Mouse (Mus musculus): ENCODE results near the gene Dido1. TPM values are rescaled to one million over a fixed set of nuclear protein-coding genes. Genes with fewer than 3 reads are reported as not detected.

Dido1 gene
- total and polyA plus RNA-seq, 2 experiments from 2014 or later = 12.2 to 28.3 TPM

DNA sequence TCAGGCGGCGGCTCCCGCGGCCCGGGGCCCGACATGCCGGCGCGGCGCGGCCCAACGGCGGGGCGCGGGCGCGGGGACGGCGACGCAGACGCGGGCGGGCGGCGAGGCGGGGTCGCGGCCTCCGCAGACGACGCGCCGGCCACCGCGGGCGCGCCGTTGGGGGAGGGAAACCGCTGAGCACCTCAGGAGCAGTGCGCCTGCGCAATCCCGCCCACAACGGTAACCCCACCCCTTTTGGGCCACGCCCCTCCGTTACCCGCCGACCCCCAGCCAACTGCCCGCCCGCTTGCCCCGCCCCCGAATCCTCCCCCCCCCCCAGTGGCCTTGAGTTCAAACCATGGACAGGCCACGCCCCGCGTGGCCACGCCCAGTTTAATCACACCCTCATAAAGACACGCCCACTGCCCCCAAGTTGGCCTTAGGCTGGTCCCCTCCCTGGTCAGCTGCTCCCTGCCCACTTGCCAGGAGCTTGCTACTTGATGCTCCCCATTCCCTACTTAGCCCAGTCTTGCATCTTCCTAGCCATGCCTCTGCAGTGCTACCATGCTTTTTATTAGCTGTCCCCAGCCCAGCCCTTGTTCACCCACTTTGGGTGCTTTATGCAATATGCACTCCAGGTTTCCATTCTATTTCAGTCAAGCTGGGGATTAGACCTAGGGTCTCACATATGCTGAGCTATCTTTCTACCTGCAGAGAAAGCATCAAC, 67.1 kb downstream of the Dido1 start, which contains the start of gene Tcfl5:
Gene Tcfl5 (minus strand): TSS at position 154 of the 706 bp plus-strand sequence.
- Histone ChIP-seq H3K4me2 (ENCODE audit: low read depth, low read length) (peak within 1 kb of the TSS; percentile 40), H3K27ac (ENCODE audit: low read depth) (no peak within 1 kb of the TSS), H3K9me3 (replicated peaks; ENCODE audit: control insufficient read depth, low read length) (peaks cover 17% of the 10 kb centered on the region), H3K4me1 (ENCODE audit: control insufficient read depth, insufficient read depth) (no peaks in the 10 kb centered on the region), H3K36me3 (replicated peaks; ENCODE audit: control insufficient read depth, insufficient read depth, low read length) (no peaks in the 10 kb centered on the region), H3K27me3 (ENCODE audit: control insufficient read depth, insufficient read depth, low read length) (peaks cover 56% of the 10 kb centered on the region), H3K9ac (replicated peaks; ENCODE audit: low read depth, low read length) (no peak within 1 kb of the TSS), H3K4me3 (ENCODE audit: low read depth, low read length) (peak within 1 kb of the TSS; percentile 32)
- WGBS = 1% methylated on average over 13 of the region's 56 CpGs
- DNase-seq (ENCODE audit: low spot score) (no peak), ATAC-seq (ENCODE audit: insufficient read depth, low read depth) (no peak)
- TF ChIP-seq CTCF (IDR thresholded peaks at IDR 0.05; ENCODE audit: low read depth) (no peak), EP300 (IDR thresholded peaks at IDR 0.05; ENCODE audit: low read depth) (no peak)

DNA sequence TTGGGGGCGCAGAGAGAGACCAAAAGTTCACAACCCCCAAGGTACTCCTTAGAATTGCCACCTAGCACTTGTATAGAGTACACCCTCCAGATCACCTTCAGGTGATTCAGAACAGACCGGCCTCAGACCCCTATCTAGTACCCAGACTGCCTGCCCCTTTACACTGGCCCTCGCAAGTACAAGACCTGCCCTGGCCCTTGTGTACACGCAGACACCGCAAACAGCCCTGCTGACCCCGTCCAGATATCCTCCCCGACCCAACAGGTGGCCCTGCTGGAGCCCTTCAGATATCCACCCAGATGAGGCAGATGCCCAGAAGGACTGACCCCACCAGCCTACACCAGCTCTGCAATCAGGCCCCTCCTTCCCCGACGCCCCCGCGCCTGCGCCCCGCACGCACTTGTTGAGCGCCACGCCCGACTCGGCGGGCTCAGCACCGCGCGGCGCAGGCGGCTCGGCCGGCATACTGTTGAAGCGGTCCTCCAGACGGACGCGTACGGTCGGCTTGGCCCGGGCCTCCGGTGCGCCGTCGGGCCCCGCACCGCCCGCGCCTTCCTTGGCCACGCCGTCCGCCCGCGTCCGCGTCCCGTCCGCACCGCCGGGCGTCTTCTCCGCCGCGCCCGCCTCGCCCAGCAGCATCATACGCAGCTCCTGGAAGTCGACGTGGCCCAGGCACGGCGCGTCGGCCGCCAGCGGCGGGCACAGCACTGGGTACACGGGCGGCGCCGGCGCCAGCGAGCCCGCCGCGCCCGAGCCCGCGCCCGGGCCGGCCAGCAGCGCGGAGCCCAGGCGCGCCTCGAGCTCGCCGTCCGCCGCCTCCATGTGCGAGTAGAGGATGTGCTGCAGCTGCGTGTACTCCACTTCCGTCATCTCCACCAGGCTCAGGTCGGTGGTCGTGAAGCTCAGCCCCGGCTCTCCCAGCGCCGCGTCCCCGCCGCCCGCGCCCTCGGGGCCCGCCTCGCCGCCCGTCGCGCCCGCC, 67.9 kb downstream of the Dido1 start:
- H3K9ac ChIP-seq (replicated peaks; ENCODE audit: low read depth, low read length) = no peak overlapping the region
- TF ChIP-seq CTCF (IDR thresholded peaks at IDR 0.05; ENCODE audit: low read depth) (no peak), EP300 (IDR thresholded peaks at IDR 0.05; ENCODE audit: low read depth) (no peak)
- peak; percentile 33; the same call in 1 of the 2 replicates for ATAC-seq (ENCODE audit: insufficient read depth, low read depth)
- H3K36me3 ChIP-seq (replicated peaks; ENCODE audit: control insufficient read depth, insufficient read depth, low read length) = no peaks in the 10 kb centered on the region
- peak overlapping the region; percentile 32 for H3K4me3 ChIP-seq (ENCODE audit: low read depth, low read length)
- peaks cover 17% of the 10 kb centered on the region for H3K9me3 ChIP-seq (replicated peaks; ENCODE audit: control insufficient read depth, low read length)
- no peak overlapping the region for H3K27ac ChIP-seq (ENCODE audit: low read depth)
- 5% methylated on average over 69 of the region's 112 CpGs for WGBS
- H3K27me3 ChIP-seq (ENCODE audit: control insufficient read depth, insufficient read depth, low read length) = peaks cover 56% of the 10 kb centered on the region
- DNase-seq (ENCODE audit: low spot score) = no peak
- H3K4me2 ChIP-seq (ENCODE audit: low read depth, low read length) = peak overlapping the region; percentile 40
- H3K4me1 ChIP-seq (ENCODE audit: control insufficient read depth, insufficient read depth) = no peaks in the 10 kb centered on the region

DNA sequence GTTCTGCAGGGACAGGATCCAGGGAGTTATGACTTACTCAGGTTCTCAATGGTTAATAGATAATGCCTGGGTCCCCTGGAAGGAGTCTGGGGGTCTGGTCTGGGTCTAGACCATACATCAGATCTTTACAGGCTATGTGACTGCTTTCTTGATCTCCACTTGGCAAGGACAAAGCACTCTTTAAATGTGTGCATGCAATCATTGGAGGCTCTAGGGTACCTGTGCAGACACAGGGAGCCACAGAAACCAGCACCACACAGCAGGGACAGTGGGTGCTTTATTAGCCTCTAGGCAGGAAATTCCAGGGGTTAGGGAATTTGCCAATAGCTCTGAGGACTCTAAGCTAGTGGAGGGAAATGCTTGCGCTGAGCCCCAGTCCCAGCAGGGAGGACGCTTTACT, 97.9 kb downstream of the Dido1 start:
- H3K36me3 ChIP-seq (replicated peaks; ENCODE audit: control insufficient read depth, insufficient read depth, low read length) = no peaks in the 10 kb centered on the region
- no peak overlapping the region for H3K4me3 ChIP-seq (ENCODE audit: low read depth, low read length)
- no peak overlapping the region for H3K9ac ChIP-seq (replicated peaks; ENCODE audit: low read depth, low read length)
- no peaks in the 10 kb centered on the region for H3K27me3 ChIP-seq (ENCODE audit: control insufficient read depth, insufficient read depth, low read length)
- no peak for TF ChIP-seq CTCF (IDR thresholded peaks at IDR 0.05; ENCODE audit: low read depth)
- TF ChIP-seq EP300 (IDR thresholded peaks at IDR 0.05; ENCODE audit: low read depth) = no peak
- no peaks in the 10 kb centered on the region for H3K4me1 ChIP-seq (ENCODE audit: control insufficient read depth, insufficient read depth)
- ATAC-seq (ENCODE audit: insufficient read depth, low read depth) (no peak), DNase-seq (ENCODE audit: low spot score) (no peak)
- no peak overlapping the region for H3K27ac ChIP-seq (ENCODE audit: low read depth)
- H3K9me3 ChIP-seq (replicated peaks; ENCODE audit: control insufficient read depth, low read length) = no peaks in the 10 kb centered on the region
- H3K4me2 ChIP-seq (ENCODE audit: low read depth, low read length) = no peak overlapping the region
- WGBS = 47% methylated on average over 2 of the region's 2 CpGs

DNA sequence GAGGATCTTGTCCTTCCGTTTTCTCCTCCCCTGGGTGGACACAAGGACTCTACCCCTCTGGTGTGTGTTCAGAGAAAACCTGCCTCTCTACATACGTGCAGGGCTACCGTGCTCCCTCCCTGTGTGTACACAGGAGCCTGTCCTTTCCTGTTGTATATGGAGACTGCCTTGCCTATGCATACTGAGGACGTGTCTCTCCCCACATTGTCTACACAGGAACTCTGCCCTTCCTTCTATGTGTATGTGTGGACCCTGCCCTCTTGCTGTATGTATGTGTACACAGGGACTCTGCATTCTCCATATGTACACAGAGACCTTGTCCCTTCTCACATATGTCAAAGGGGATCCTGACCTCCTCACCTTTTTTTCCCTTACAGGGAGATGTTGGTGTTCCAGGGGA, 99.5 kb downstream of the Dido1 start:
- Histone ChIP-seq H3K9me3 (replicated peaks; ENCODE audit: control insufficient read depth, low read length) (no peaks in the 10 kb centered on the region), H3K4me2 (ENCODE audit: low read depth, low read length) (no peak overlapping the region), H3K27me3 (ENCODE audit: control insufficient read depth, insufficient read depth, low read length) (no peaks in the 10 kb centered on the region), H3K9ac (replicated peaks; ENCODE audit: low read depth, low read length) (no peak overlapping the region), H3K36me3 (replicated peaks; ENCODE audit: control insufficient read depth, insufficient read depth, low read length) (no peaks in the 10 kb centered on the region), H3K4me3 (ENCODE audit: low read depth, low read length) (no peak overlapping the region), H3K27ac (ENCODE audit: low read depth) (no peak overlapping the region), H3K4me1 (ENCODE audit: control insufficient read depth, insufficient read depth) (no peaks in the 10 kb centered on the region)
- WGBS = 60% methylated on average over 4 of the region's 4 CpGs
- DNase-seq (ENCODE audit: low spot score) = no peak
- TF ChIP-seq CTCF (IDR thresholded peaks at IDR 0.05; ENCODE audit: low read depth) (no peak), EP300 (IDR thresholded peaks at IDR 0.05; ENCODE audit: low read depth) (no peak)
- no peak for ATAC-seq (ENCODE audit: insufficient read depth, low read depth)

Other genes starting within 250 kb of the Dido1 start
- 0.08 and 1.1 TPM in 2 replicates for gene Ntsr1, start 210.0 kb downstream of the Dido1 start, total RNA-seq (2014; rRNA removed; ENCODE audit: low replicate concordance)
- gene Ntsr1, start 210.0 kb downstream of the Dido1 start, polyA plus RNA-seq (2015; fragmentation: Nextera tagmentation; extraction: Ambion mirVana) = 0.40 and 0.75 TPM in 2 replicates
- gene Mrgbp, start 128.7 kb downstream of the Dido1 start, total RNA-seq (2014; rRNA removed; ENCODE audit: low replicate concordance) = 40.5 and 54.3 TPM in 2 replicates
- 19.5 and 20.5 TPM in 2 replicates for gene Mrgbp, start 128.7 kb downstream of the Dido1 start, polyA plus RNA-seq (2015; fragmentation: Nextera tagmentation; extraction: Ambion mirVana)
- gene Ogfr, start 120.8 kb downstream of the Dido1 start, total RNA-seq (2014; rRNA removed; ENCODE audit: low replicate concordance) = 81.0 and 81.6 TPM in 2 replicates
- gene Ogfr, start 120.8 kb downstream of the Dido1 start, polyA plus RNA-seq (2015; fragmentation: Nextera tagmentation; extraction: Ambion mirVana) = 33.0 and 39.3 TPM in 2 replicates
- gene Col9a3, start 112.2 kb downstream of the Dido1 start, total RNA-seq (2014; rRNA removed; ENCODE audit: low replicate concordance) = 0.62 and 1.3 TPM in 2 replicates
- gene Col9a3, start 112.2 kb downstream of the Dido1 start, polyA plus RNA-seq (2015; fragmentation: Nextera tagmentation; extraction: Ambion mirVana) = 0.77 and 1.3 TPM in 2 replicates
- gene Tcfl5, start 67.3 kb downstream of the Dido1 start, total RNA-seq (2014; rRNA removed; ENCODE audit: low replicate concordance) = 0.04 and 0.12 TPM in 2 replicates
- gene Tcfl5, start 67.3 kb downstream of the Dido1 start, polyA plus RNA-seq (2015; fragmentation: Nextera tagmentation; extraction: Ambion mirVana) = not detected in 2 replicates
- 26.7 and 29.8 TPM in 2 replicates for gene Gid8, start 118 bp upstream of the Dido1 start, total RNA-seq (2014; rRNA removed; ENCODE audit: low replicate concordance)
- gene Gid8, start 118 bp upstream of the Dido1 start, polyA plus RNA-seq (2015; fragmentation: Nextera tagmentation; extraction: Ambion mirVana) = 51.9 and 52.6 TPM in 2 replicates
- 1.5 TPM in 1 of 2 replicates, not detected in the other for gene Slc17a9, start 15.3 kb upstream of the Dido1 start, total RNA-seq (2014; rRNA removed; ENCODE audit: low replicate concordance)
- gene Slc17a9, start 15.3 kb upstream of the Dido1 start, polyA plus RNA-seq (2015; fragmentation: Nextera tagmentation; extraction: Ambion mirVana) = 0.44 and 0.60 TPM in 2 replicates
- not detected in 2 replicates for gene Bhlhe23, start 66.9 kb upstream of the Dido1 start, total RNA-seq (2014; rRNA removed; ENCODE audit: low replicate concordance)
- gene Bhlhe23, start 66.9 kb upstream of the Dido1 start, polyA plus RNA-seq (2015; fragmentation: Nextera tagmentation; extraction: Ambion mirVana) = not detected in 2 replicates
- 15.8 and 51.0 TPM in 2 replicates for gene Ythdf1, start 210.9 kb upstream of the Dido1 start, total RNA-seq (2014; rRNA removed; ENCODE audit: low replicate concordance)
- gene Ythdf1, start 210.9 kb upstream of the Dido1 start, polyA plus RNA-seq (2015; fragmentation: Nextera tagmentation; extraction: Ambion mirVana) = 27.1 and 27.7 TPM in 2 replicates
- gene Birc7, start 219.0 kb upstream of the Dido1 start, total RNA-seq (2014; rRNA removed; ENCODE audit: low replicate concordance) = 0.84 TPM in 1 of 2 replicates, not detected in the other
- gene Birc7, start 219.0 kb upstream of the Dido1 start, polyA plus RNA-seq (2015; fragmentation: Nextera tagmentation; extraction: Ambion mirVana) = 0.07 and 0.10 TPM in 2 replicates
- gene Nkain4, start 244.7 kb upstream of the Dido1 start, total RNA-seq (2014; rRNA removed; ENCODE audit: low replicate concordance) = 8.6 and 9.8 TPM in 2 replicates
- gene Nkain4, start 244.7 kb upstream of the Dido1 start, polyA plus RNA-seq (2015; fragmentation: Nextera tagmentation; extraction: Ambion mirVana) = 27.6 and 29.6 TPM in 2 replicates

Measured in heart, postnatal 0 days (tissue).